Mouse (Mus musculus) limb, embryonic 12.5 days (tissue): ENCODE results near the gene St7. TPM values are rescaled to one million over a fixed set of nuclear protein-coding genes. Genes with fewer than 3 reads are reported as not detected.

Experiments used
- ATAC-seq: fragments of 200-750 bp; cut with Nextera tagmentation; 2 replicates; pipeline ENCODE4 v1.8.0; 2017; ENCODE audit warnings: low read depth, moderate TSS enrichment; ENCODE audit not compliant: insufficient number of reproducible peaks, insufficient read depth, low FRiP score, low TSS enrichment
- H3K27ac ChIP-seq: fragments of 300-500 bp; sonication (generic); 2 replicates; pipeline ENCODE4 v1.5.1; 2016; ENCODE audit warnings: mild to moderate bottlenecking, moderate library complexity
- H3K27me3 ChIP-seq: fragments of 300-500 bp; sonication (generic); 2 replicates; pipeline ENCODE4 v1.6.1; 2016; ENCODE audit warnings: mild to moderate bottlenecking, moderate library complexity
- H3K36me3 ChIP-seq: fragments of 300-500 bp; sonication (generic); 2 replicates; pipeline ENCODE4 v1.6.1; 2016; ENCODE audit warnings: mild to moderate bottlenecking, moderate library complexity
- H3K4me1 ChIP-seq: fragments of 300-500 bp; sonication (generic); replicated peaks from 2 replicates; pipeline ENCODE4 v1.6.1; 2016
- H3K4me2 ChIP-seq: fragments of 300-500 bp; sonication (generic); 2 replicates; pipeline ENCODE4 v1.6.1; 2016; ENCODE audit warnings: mild to moderate bottlenecking, moderate library complexity
- H3K4me3 ChIP-seq: fragments of 300-500 bp; sonication (generic); replicated peaks from 2 replicates; pipeline ENCODE4 v1.5.1; 2016; ENCODE audit warnings: mild to moderate bottlenecking
- H3K9ac ChIP-seq: fragments of 300-500 bp; sonication (generic); replicated peaks from 2 replicates; pipeline ENCODE4 v1.6.1; 2016; ENCODE audit warnings: mild to moderate bottlenecking, moderate library complexity
- H3K9me3 ChIP-seq: fragments of 300-500 bp; sonication (generic); 2 replicates; pipeline ENCODE4 v1.6.1; 2016; ENCODE audit warnings: mild to moderate bottlenecking, moderate library complexity
- WGBS: fragments of 180-500 bp; shearing (Covaris S2); methylation state at CpG from one replicate; pipeline ENCODE4 v1.1.7; 2016; 5-methylcytosine and 5-hydroxymethylcytosine counted together
- polyA plus RNA-seq: library from polyadenylated mRNA; unstranded; fragments of >200 nt; fragmentation: Nextera tagmentation; extraction: Ambion mirVana; gene quantifications from 2 replicates; pipeline ENCODE4 v1.2.1, GENCODE M21; 2016

The St7 gene
- polyA plus RNA-seq, 1 experiment from 2014 or later = 24.2 TPM

- no peaks in the 10 kb centered on the region for H3K27me3 ChIP-seq
- no peak overlapping the region for H3K27ac ChIP-seq
- 73% methylated on average over 4 of the region's 4 CpGs for WGBS
- H3K4me3 ChIP-seq = no peak overlapping the region
- H3K9me3 ChIP-seq = peaks cover 8% of the 10 kb centered on the region; the same call in 1 of the 2 replicates
- no peak for ATAC-seq
- no peak overlapping the region for H3K4me2 ChIP-seq
- no peaks in the 10 kb centered on the region for H3K4me1 ChIP-seq
- peaks cover 8% of the 10 kb centered on the region; the same call in 1 of the 2 replicates for H3K36me3 ChIP-seq
- no peak overlapping the region for H3K9ac ChIP-seq
Measured at GRCm38 (mm10) chr6:17828382-17828781, 135.6 kb downstream of the St7 start.

- WGBS = 94% methylated on average over 1 of the region's 1 CpGs
- H3K27me3 ChIP-seq = no peaks in the 10 kb centered on the region
- H3K4me2 ChIP-seq = no peak overlapping the region
- peaks cover 8% of the 10 kb centered on the region; the same call in 1 of the 2 replicates for H3K36me3 ChIP-seq
- peaks cover 8% of the 10 kb centered on the region; the same call in 1 of the 2 replicates for H3K9me3 ChIP-seq
- no peak overlapping the region for H3K27ac ChIP-seq
- no peak overlapping the region for H3K9ac ChIP-seq
- H3K4me3 ChIP-seq = no peak overlapping the region
- ATAC-seq = no peak
- peaks cover 1% of the 10 kb centered on the region for H3K4me1 ChIP-seq
Measured at GRCm38 (mm10) chr6:17829981-17830380, 137.2 kb downstream of the St7 start.

- Histone ChIP-seq H3K36me3 (peaks cover 8% of the 10 kb centered on the region; the same call in 1 of the 2 replicates), H3K4me1 (peaks cover 12% of the 10 kb centered on the region), H3K9ac (no peak overlapping the region), H3K9me3 (peaks cover 8% of the 10 kb centered on the region; the same call in 1 of the 2 replicates), H3K4me2 (no peak overlapping the region), H3K27ac (no peak overlapping the region), H3K27me3 (no peaks in the 10 kb centered on the region), H3K4me3 (no peak overlapping the region)
- WGBS = 46% methylated on average over 7 of the region's 7 CpGs
- no peak for ATAC-seq
Measured at GRCm38 (mm10) chr6:17834493-17834892, 141.8 kb downstream of the St7 start.

GRCm38 (mm10) chr6:17835693-17836092 lies 143.0 kb downstream of the St7 start:
- 26% methylated on average over 6 of the region's 6 CpGs for WGBS
- H3K4me1 ChIP-seq = peaks cover 12% of the 10 kb centered on the region
- no peak overlapping the region for H3K9ac ChIP-seq
- no peak overlapping the region for H3K4me3 ChIP-seq
- H3K27me3 ChIP-seq = no peaks in the 10 kb centered on the region
- H3K4me2 ChIP-seq = no peak overlapping the region; the same call in 1 of the 2 replicates
- no peaks in the 10 kb centered on the region for H3K9me3 ChIP-seq
- ATAC-seq = no peak
- peaks cover 7% of the 10 kb centered on the region for H3K36me3 ChIP-seq
- peak overlapping the region; percentile 68 for H3K27ac ChIP-seq

GRCm38 (mm10) chr6:17837676-17838075 lies 144.9 kb downstream of the St7 start:
- 92% methylated on average over 1 of the region's 1 CpGs for WGBS
- Histone ChIP-seq H3K27ac (no peak overlapping the region), H3K4me3 (no peak overlapping the region), H3K27me3 (no peaks in the 10 kb centered on the region), H3K9ac (no peak overlapping the region), H3K9me3 (no peaks in the 10 kb centered on the region), H3K4me1 (peaks cover 12% of the 10 kb centered on the region), H3K36me3 (peaks cover 9% of the 10 kb centered on the region), H3K4me2 (no peak overlapping the region)
- ATAC-seq = no peak

GRCm38 (mm10) chr6:17840431-17840830 lies 147.7 kb downstream of the St7 start:
- no peak for ATAC-seq
- no peak overlapping the region for H3K9ac ChIP-seq
- 80% methylated on average over 29 of the region's 29 CpGs for WGBS

GRCm38 (mm10) chr6:17842759-17843158 lies 150.0 kb downstream of the St7 start:
- no peak overlapping the region for H3K27ac ChIP-seq
- no peaks in the 10 kb centered on the region for H3K27me3 ChIP-seq
- H3K4me1 ChIP-seq = no peaks in the 10 kb centered on the region
- ATAC-seq = no peak
- H3K4me3 ChIP-seq = no peak overlapping the region
- peaks cover 9% of the 10 kb centered on the region for H3K36me3 ChIP-seq
- no peak overlapping the region for H3K4me2 ChIP-seq
- WGBS = 27% methylated on average over 3 of the region's 3 CpGs
- H3K9ac ChIP-seq = no peak overlapping the region
- no peaks in the 10 kb centered on the region for H3K9me3 ChIP-seq

More at GRCm38 (mm10) chr6:17840431-17840830, 147.7 kb downstream of the St7 start:
- H3K36me3 ChIP-seq = peaks cover 9% of the 10 kb centered on the region
- no peak overlapping the region for H3K27ac ChIP-seq
- H3K4me2 ChIP-seq = no peak overlapping the region
- no peak overlapping the region for H3K4me3 ChIP-seq
- peaks cover 6% of the 10 kb centered on the region for H3K4me1 ChIP-seq
- H3K27me3 ChIP-seq = no peaks in the 10 kb centered on the region
- H3K9me3 ChIP-seq = no peaks in the 10 kb centered on the region

GRCm38 (mm10) chr6:17851316-17851715 lies 158.6 kb downstream of the St7 start:
- no peak for ATAC-seq
- Histone ChIP-seq H3K9ac (no peak overlapping the region), H3K27me3 (no peaks in the 10 kb centered on the region), H3K36me3 (no peaks in the 10 kb centered on the region; the same call in 1 of the 2 replicates), H3K9me3 (no peaks in the 10 kb centered on the region), H3K4me2 (no peak overlapping the region), H3K4me3 (no peak overlapping the region), H3K27ac (0 out of 2 replicates have a peak overlapping the region, but pooled peaks have one; percentile 12), H3K4me1 (no peaks in the 10 kb centered on the region; the same call in 1 of the 2 replicates)
- WGBS = 59% methylated on average over 2 of the region's 2 CpGs

- H3K9me3 ChIP-seq = no peaks in the 10 kb centered on the region
- H3K4me3 ChIP-seq = no peak overlapping the region
- no peak overlapping the region for H3K9ac ChIP-seq
- no peaks in the 10 kb centered on the region for H3K27me3 ChIP-seq
- ATAC-seq = no peak
- no peak overlapping the region for H3K4me2 ChIP-seq
- 62% methylated on average over 5 of the region's 5 CpGs for WGBS
- H3K27ac ChIP-seq = no peak overlapping the region
- H3K4me1 ChIP-seq = no peaks in the 10 kb centered on the region; the same call in 1 of the 2 replicates
- no peaks in the 10 kb centered on the region; the same call in 1 of the 2 replicates for H3K36me3 ChIP-seq
Measured at GRCm38 (mm10) chr6:17853587-17854274, 161.0 kb downstream of the St7 start.

- H3K9me3 ChIP-seq = no peaks in the 10 kb centered on the region
- no peaks in the 10 kb centered on the region for H3K27me3 ChIP-seq
- no peak overlapping the region for H3K27ac ChIP-seq
- no peak overlapping the region for H3K9ac ChIP-seq
- H3K4me1 ChIP-seq = no peaks in the 10 kb centered on the region; the same call in 1 of the 2 replicates
- ATAC-seq = 0 out of 2 replicates have a peak, but pooled peaks have one; percentile 37
- WGBS = 98% methylated on average over 2 of the region's 2 CpGs
- no peaks in the 10 kb centered on the region; the same call in 1 of the 2 replicates for H3K36me3 ChIP-seq
- H3K4me2 ChIP-seq = no peak overlapping the region
- H3K4me3 ChIP-seq = no peak overlapping the region
Measured at GRCm38 (mm10) chr6:17855616-17856015, 162.9 kb downstream of the St7 start.

GRCm38 (mm10) chr6:17859564-17859963 lies 166.8 kb downstream of the St7 start:
- Histone ChIP-seq H3K27ac (no peak overlapping the region), H3K9me3 (no peaks in the 10 kb centered on the region), H3K27me3 (no peaks in the 10 kb centered on the region), H3K36me3 (no peaks in the 10 kb centered on the region; the same call in 1 of the 2 replicates), H3K4me1 (no peaks in the 10 kb centered on the region), H3K4me2 (no peak overlapping the region), H3K4me3 (no peak overlapping the region), H3K9ac (no peak overlapping the region)
- ATAC-seq = no peak
- WGBS = 85% methylated on average over 1 of the region's 1 CpGs
